Mouse (Mus musculus): ENCODE measurements at regions not wholly inside any gene's neighbourhood (a gene's known extent, or its start where the extent isn't known, plus 50 kb on each side); places are given as distances from the start of the nearest gene placed in this dataset.

DNA sequence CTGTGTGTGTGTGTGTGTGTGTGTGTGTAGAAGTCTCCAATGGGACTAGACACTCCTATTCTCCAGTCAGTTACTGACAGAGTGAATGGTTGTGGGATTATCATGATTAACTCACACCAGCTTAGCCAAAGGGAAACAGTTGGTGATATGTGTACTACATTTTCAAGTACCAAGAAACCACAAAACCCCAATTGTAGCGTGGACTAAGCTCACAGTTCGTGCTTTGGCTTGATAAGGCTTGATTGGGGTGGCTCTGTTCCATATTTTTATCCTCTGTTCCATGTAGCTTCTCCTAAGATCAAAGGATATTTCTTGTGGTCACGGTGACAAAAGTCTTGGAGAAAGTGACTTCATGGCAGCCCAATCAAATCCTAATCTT is 51.9 kb upstream of the Tab2 start:
- H3K4me1 ChIP-seq (ENCODE audit: control insufficient read depth, insufficient read depth, low read length) = no peaks in the 10 kb centered on the region
- 57% methylated on average over 3 of the region's 3 CpGs for WGBS
- no peak for DNase-seq
- no peak for TF ChIP-seq CTCF (IDR thresholded peaks at IDR 0.05; ENCODE audit: insufficient read depth, low read length)
- no peak for TF ChIP-seq POLR2A (IDR thresholded peaks at IDR 0.05; ENCODE audit: borderline replicate concordance, extremely low read depth, low read depth, low read length)
- no peak overlapping the region for H3K4me3 ChIP-seq (replicated peaks; ENCODE audit: extremely low read depth, low read depth, low read length)

DNA sequence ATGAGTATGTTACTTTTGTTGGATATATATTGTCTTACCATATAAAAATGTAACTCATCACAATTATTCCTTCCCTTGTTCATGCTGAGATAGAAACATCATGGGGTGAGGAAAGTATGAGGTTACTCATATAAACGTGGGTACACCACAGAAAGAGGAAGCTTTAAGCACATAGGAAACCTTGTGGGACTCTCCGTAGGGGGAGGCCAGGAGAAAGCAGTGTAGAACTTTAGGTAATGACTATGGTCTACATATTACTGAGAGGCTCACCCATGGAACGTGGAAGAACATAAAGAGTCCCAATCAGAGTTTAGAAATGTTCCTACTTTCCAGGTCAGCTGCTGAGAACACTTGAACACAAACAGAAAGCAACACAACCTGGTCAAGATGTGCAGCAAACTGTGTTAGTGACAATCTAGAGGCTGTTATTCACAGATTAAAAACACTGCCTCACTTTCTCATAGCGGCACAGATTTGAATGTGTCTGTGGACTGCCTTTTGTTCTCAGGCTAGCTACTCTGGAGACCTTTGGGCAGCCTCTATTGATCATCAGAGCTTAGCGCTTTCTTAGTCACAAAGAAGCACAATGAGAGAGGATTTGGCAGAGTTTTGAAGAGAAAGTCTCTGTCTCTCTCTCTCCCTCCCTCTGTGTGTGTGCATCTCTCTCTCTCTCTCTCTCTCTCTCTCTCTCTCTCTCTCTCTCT is 51.4 kb upstream of the Tab2 start:
- 70% methylated on average over 5 of the region's 5 CpGs for WGBS
- no peaks in the 10 kb centered on the region for H3K4me1 ChIP-seq (ENCODE audit: control insufficient read depth, insufficient read depth, low read length)
- no peak overlapping the region for H3K4me3 ChIP-seq (replicated peaks; ENCODE audit: extremely low read depth, low read depth, low read length)
- TF ChIP-seq POLR2A (IDR thresholded peaks at IDR 0.05; ENCODE audit: borderline replicate concordance, extremely low read depth, low read depth, low read length) (no peak), CTCF (IDR thresholded peaks at IDR 0.05; ENCODE audit: insufficient read depth, low read length) (no peak)
- DNase-seq = no peak
